Comparison of ENCODE assay signal across 9 mouse cellular contexts in the genomic region with DNA sequence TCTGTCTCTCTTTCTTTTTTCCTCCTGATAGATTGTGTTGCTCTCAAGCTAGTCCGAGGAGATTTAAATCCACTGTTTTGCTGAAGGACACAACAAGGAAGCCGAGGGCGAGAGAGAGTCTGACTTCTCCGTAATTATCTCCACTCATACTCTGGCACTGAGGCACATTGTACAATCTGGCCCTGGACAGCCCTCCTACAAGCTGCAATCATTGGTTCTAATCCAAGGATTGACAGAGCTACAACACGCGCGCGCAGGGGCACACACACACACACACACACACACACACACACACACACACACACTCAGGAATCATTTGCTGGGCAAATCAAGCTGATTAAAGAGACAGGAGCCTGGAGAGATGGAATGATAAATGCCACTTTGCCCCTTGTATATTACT. TPM values are rescaled to one million over a fixed set of nuclear protein-coding genes. Genes with fewer than 3 reads are reported as not detected.
DNase-seq lines count a peak whose midpoint lies in the region; ATAC-seq and TF ChIP-seq lines count a peak whose summit lies in the region.
"Had no signal": no experiment of that assay in that cellular context is flagged by ENCODE, and none has a peak within 500 bp of the region (broad histone marks: within the 10 kb centered on the region; RNA-seq: fewer than 3 reads in every experiment).

Gene Ntm (minus strand): TSS at position 164 of the 400 bp plus-strand sequence.

- no peaks in the 10 kb centered on the region for H3K9me3 ChIP-seq in lung, embryonic 15.5 days
- no peaks in the 10 kb centered on the region for H3K9me3 ChIP-seq in embryonic facial prominence, embryonic 14.5 days (ENCODE audit: control insufficient read depth, low read length)
- H3K9me3 ChIP-seq in midbrain, embryonic 12.5 days = no peaks in the 10 kb centered on the region
- H3K9me3 ChIP-seq in stomach, postnatal 0 days (ENCODE audit: control insufficient read depth, low read length) = no peaks in the 10 kb centered on the region

- H3K4me2 ChIP-seq in lung, embryonic 15.5 days = peak within 1 kb of the TSS; percentile 58
- peak within 1 kb of the TSS; percentile 63 for H3K4me2 ChIP-seq in embryonic facial prominence, embryonic 14.5 days (ENCODE audit: low read depth, low read length)
- peak within 1 kb of the TSS; percentile 88 for H3K4me2 ChIP-seq in midbrain, embryonic 12.5 days (replicated peaks)
- H3K4me2 ChIP-seq in stomach, postnatal 0 days (replicated peaks; ENCODE audit: low read depth) = peak within 1 kb of the TSS; percentile 60

- H3K27me3 ChIP-seq in lung, embryonic 15.5 days = peaks cover 46% of the 10 kb centered on the region
- H3K27me3 ChIP-seq in embryonic facial prominence, embryonic 14.5 days (replicated peaks; ENCODE audit: control insufficient read depth, insufficient read depth, low read length) = peaks cover 35% of the 10 kb centered on the region
- peaks cover 26% of the 10 kb centered on the region for H3K27me3 ChIP-seq in midbrain, embryonic 12.5 days
- H3K27me3 ChIP-seq in stomach, postnatal 0 days (ENCODE audit: control insufficient read depth, insufficient read depth, low read length) = no peaks in the 10 kb centered on the region

- 0 out of 2 replicates have a peak, but pooled peaks cover 8% of the 10 kb centered on the region for H3K4me1 ChIP-seq in lung, embryonic 15.5 days
- peaks cover 7% of the 10 kb centered on the region for H3K4me1 ChIP-seq in embryonic facial prominence, embryonic 14.5 days (ENCODE audit: control insufficient read depth, insufficient read depth, low read length)
- peaks cover 23% of the 10 kb centered on the region for H3K4me1 ChIP-seq in midbrain, embryonic 12.5 days
- H3K4me1 ChIP-seq in stomach, postnatal 0 days (replicated peaks; ENCODE audit: control insufficient read depth, insufficient read depth) = no peaks in the 10 kb centered on the region

- 22% methylated on average over 8 of the region's 8 CpGs for WGBS in lung, embryonic 15.5 days
- 8% methylated on average over 8 of the region's 8 CpGs for WGBS in embryonic facial prominence, embryonic 14.5 days
- WGBS in midbrain, embryonic 12.5 days = 9% methylated on average over 8 of the region's 8 CpGs
- 15% methylated on average over 8 of the region's 8 CpGs for WGBS in stomach, postnatal 0 days

- H3K36me3 ChIP-seq in lung, embryonic 15.5 days = no peaks in the 10 kb centered on the region
- no peaks in the 10 kb centered on the region for H3K36me3 ChIP-seq in embryonic facial prominence, embryonic 14.5 days (ENCODE audit: control insufficient read depth, insufficient read depth, low read length)
- no peaks in the 10 kb centered on the region for H3K36me3 ChIP-seq in midbrain, embryonic 12.5 days
- H3K36me3 ChIP-seq in stomach, postnatal 0 days (ENCODE audit: control insufficient read depth, insufficient read depth, low read length) = no peaks in the 10 kb centered on the region

- no peak within 1 kb of the TSS for H3K27ac ChIP-seq in lung, embryonic 15.5 days
- H3K27ac ChIP-seq in embryonic facial prominence, embryonic 14.5 days (replicated peaks; ENCODE audit: low read depth, low read length) = no peak within 1 kb of the TSS
- peak within 1 kb of the TSS; percentile 67 for H3K27ac ChIP-seq in midbrain, embryonic 12.5 days (replicated peaks)
- no peak within 1 kb of the TSS for H3K27ac ChIP-seq in stomach, postnatal 0 days (replicated peaks)

- no peak for DNase-seq in lung, postnatal 4 days
- DNase-seq in embryonic facial prominence, embryonic 14.5 days (ENCODE audit: low spot score) = peak; percentile 63
- DNase-seq in heart, postnatal 10 days = peak; percentile 19 to 23
- peak; percentile 56 to 60 for DNase-seq in left cerebral cortex, adult 18-20 months (ENCODE audit: low spot score in 2 of 2)
- DNase-seq in stomach, postnatal 0 days (ENCODE audit: low spot score) = peak; percentile 16

- TF ChIP-seq EP300 in stomach, postnatal 0 days (optimal IDR thresholded peaks at IDR 0.05) = no peak

- no peak within 1 kb of the TSS for H3K9ac ChIP-seq in lung, embryonic 15.5 days
- H3K9ac ChIP-seq in embryonic facial prominence, embryonic 14.5 days (ENCODE audit: low read depth, low read length) = peak within 1 kb of the TSS; percentile 52
- peak within 1 kb of the TSS; percentile 63 for H3K9ac ChIP-seq in midbrain, embryonic 12.5 days (replicated peaks)
- no peak within 1 kb of the TSS for H3K9ac ChIP-seq in stomach, postnatal 0 days (ENCODE audit: low read length)

- peak within 1 kb of the TSS; percentile 28 for H3K4me3 ChIP-seq in lung, embryonic 15.5 days
- H3K4me3 ChIP-seq in embryonic facial prominence, embryonic 14.5 days (ENCODE audit: low read depth, low read length) = peak within 1 kb of the TSS; percentile 35
- peak within 1 kb of the TSS; percentile 54 for H3K4me3 ChIP-seq in midbrain, embryonic 12.5 days
- peak within 1 kb of the TSS; percentile 32 for H3K4me3 ChIP-seq in stomach, postnatal 0 days (ENCODE audit: low read depth, low read length)

- no peak for ATAC-seq in lung, embryonic 15.5 days (ENCODE audit: borderline replicate concordance, extremely low read depth, low FRiP score, low TSS enrichment)
- ATAC-seq in embryonic facial prominence, embryonic 14.5 days (ENCODE audit: low read depth) = peak; percentile 15; the same call in 1 of the 2 replicates
- peak; percentile 71 for ATAC-seq in midbrain, embryonic 12.5 days (ENCODE audit: low FRiP score, low read depth)
- ATAC-seq in stomach, postnatal 0 days (ENCODE audit: low FRiP score, low TSS enrichment) = no peak
- no peak for ATAC-seq in granulocyte monocyte progenitor cell, adult 5-6 weeks (replicated peaks; ENCODE audit: poor library complexity, severe bottlenecking)

- no peak for TF ChIP-seq CTCF in stomach, postnatal 0 days (IDR thresholded peaks at IDR 0.05; ENCODE audit: low read depth)

- intact Hi-C loops in heart, postnatal 10 days (cut with DNase I) = no loop called here

RNA-seq across cellular contexts. Expression of gene Ntm, which starts in this region (rescaled TPM):
- 21.0 and 21.4 TPM in 2 replicates for polyA plus RNA-seq in lung, embryonic 15.5 days (2015; fragmentation: Nextera tagmentation; extraction: Ambion mirVana)
- polyA plus RNA-seq in embryonic facial prominence, embryonic 14.5 days (2014; fragmentation: Nextera tagmentation; extraction: Ambion mirVana) = 28.2 and 34.7 TPM in 2 replicates
- 1 to 10 TPM; 6.9 to 7.4 TPM for total RNA-seq in heart, postnatal 10 days (2021)
- 100 to 1,000 TPM; 250 to 265 TPM for total RNA-seq in left cerebral cortex, adult 18-20 months (2021)
- 39.0 and 45.9 TPM in 2 replicates for polyA plus RNA-seq in midbrain, embryonic 12.5 days (2016; fragmentation: Nextera tagmentation; extraction: Ambion mirVana)
- 5.9 TPM in 2 replicates for polyA plus RNA-seq in stomach, postnatal 0 days (2015; fragmentation: Nextera tagmentation; extraction: Ambion mirVana)
- total RNA-seq in granulocyte monocyte progenitor cell, adult 5-6 weeks (2014; fragmentation: Nextera tagmentation) = not detected in 2 replicates
- not detected in 2 replicates for total RNA-seq in granulocyte monocyte progenitor cell, adult 5-6 weeks (2017)
- total RNA-seq: MEL had no signal

Comparison
In these comparisons a context has a peak if more than half of its experiments do, and no peak if none do; other contexts are left out.
1. RNA of gene Ntm (total RNA-seq): 250 to 265 TPM in left cerebral cortex, adult 18-20 months; 6.9 to 7.4 TPM in heart, postnatal 10 days and not detected in granulocyte monocyte progenitor cell, adult 5-6 weeks; every median in the first group is over 10 times any median in the second.
2. ATAC-seq: peak in embryonic facial prominence, embryonic 14.5 days (single experiment) and midbrain, embryonic 12.5 days (single experiment); none in lung, embryonic 15.5 days (single experiment), stomach, postnatal 0 days (single experiment) and granulocyte monocyte progenitor cell, adult 5-6 weeks (single experiment).
3. H3K9ac ChIP-seq: peak in embryonic facial prominence, embryonic 14.5 days (single experiment) and midbrain, embryonic 12.5 days (single experiment); none in lung, embryonic 15.5 days (single experiment) and stomach, postnatal 0 days (single experiment).
4. DNase-seq: peak in embryonic facial prominence, embryonic 14.5 days (single experiment), heart, postnatal 10 days (2 of 2), left cerebral cortex, adult 18-20 months (2 of 2) and stomach, postnatal 0 days (single experiment); none in lung, postnatal 4 days (0 of 2).
5. Peak in every context shown above with its lines, with median percentiles within 50 percentile points of each other: H3K4me2 ChIP-seq and H3K4me3 ChIP-seq.